Comparison of ENCODE assay signal across 26 mouse cellular contexts in the genomic region with DNA sequence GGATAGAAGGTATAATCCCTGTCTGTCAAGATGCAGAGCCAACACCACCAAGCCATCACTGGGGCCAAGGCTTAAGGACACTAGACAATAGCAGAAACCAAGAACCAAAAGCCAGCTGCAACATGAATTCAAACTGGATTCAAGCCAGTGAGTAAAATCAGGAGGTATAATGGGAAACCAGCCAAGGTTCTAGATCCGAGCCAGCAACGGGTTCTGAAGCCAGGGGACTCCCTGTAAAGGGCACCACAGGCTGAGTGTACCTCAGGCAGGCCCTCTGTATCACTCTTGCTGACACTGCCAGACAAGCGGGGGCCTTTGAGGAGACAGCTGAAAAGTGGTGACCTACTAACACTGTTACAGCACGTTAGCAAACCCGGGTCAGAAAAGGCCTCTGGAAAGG. TPM values are rescaled to one million over a fixed set of nuclear protein-coding genes. Genes with fewer than 3 reads are reported as not detected.
DNase-seq lines count a peak whose midpoint lies in the region; ATAC-seq lines count a peak whose summit lies in the region.
"Had no signal": no experiment of that assay in that cellular context is flagged by ENCODE, and none has a peak within 500 bp of the region (broad histone marks: within the 10 kb centered on the region; RNA-seq: fewer than 3 reads in every experiment).

No protein-coding gene starts in this region.

- no peak overlapping the region for H3K4me2 ChIP-seq in limb, embryonic 12.5 days
- H3K4me2 ChIP-seq: embryonic facial prominence, embryonic 13.5 days; forebrain, embryonic 15.5 days; heart, embryonic 13.5 days; liver, embryonic 12.5 days had no signal

- no peaks in the 10 kb centered on the region for H3K36me3 ChIP-seq in limb, embryonic 12.5 days
- H3K36me3 ChIP-seq: embryonic facial prominence, embryonic 13.5 days; forebrain, embryonic 15.5 days; G1E; heart, embryonic 13.5 days; liver, embryonic 12.5 days had no signal

- H3K4me3 ChIP-seq in limb, embryonic 12.5 days (replicated peaks), result no peak overlapping the region
- H3K4me3 ChIP-seq: embryonic facial prominence, embryonic 13.5 days; forebrain, embryonic 15.5 days; heart, embryonic 13.5 days; left cerebral cortex, adult 2 months; liver, embryonic 12.5 days had no signal

- H3K27me3 ChIP-seq in limb, embryonic 12.5 days, result no peaks in the 10 kb centered on the region
- H3K27me3 ChIP-seq: embryonic facial prominence, embryonic 13.5 days; forebrain, embryonic 15.5 days; heart, embryonic 13.5 days had no signal

- no peaks in the 10 kb centered on the region for H3K9me3 ChIP-seq in limb, embryonic 12.5 days
- H3K9me3 ChIP-seq: embryonic facial prominence, embryonic 13.5 days; forebrain, embryonic 15.5 days; G1E; heart, embryonic 13.5 days; liver, embryonic 12.5 days had no signal

- ATAC-seq in limb, embryonic 12.5 days (ENCODE audit: insufficient number of reproducible peaks, insufficient read depth, low FRiP score, low TSS enrichment, low read depth), result no peak
- ATAC-seq: forebrain, embryonic 15.5 days; liver, embryonic 12.5 days had no signal

- peaks cover 26% of the 10 kb centered on the region for H3K4me1 ChIP-seq in limb, embryonic 12.5 days (replicated peaks)
- H3K4me1 ChIP-seq: embryonic facial prominence, embryonic 13.5 days had no signal

- DNase-seq in adrenal gland, postnatal 14 days, result peak; percentile 33
- no peak for DNase-seq in adrenal gland, adult 2 months
- DNase-seq in kidney, adult 18-20 months, result peak; percentile 10
- DNase-seq in kidney, postnatal 4 days, result no peak
- DNase-seq in retina, postnatal 1 day, result peak; percentile 50
- DNase-seq in retina, embryonic 14.5 days (ENCODE audit: low spot score), result no peak
- DNase-seq in c-Kit-positive CD71-positive TER-119-positive erythroid progenitor cells, embryonic 14.5 days (ENCODE audit: low spot score), result no peak
- DNase-seq: cerebellum, adult 9-11 months; gastrocnemius, postnatal 36 days; heart, postnatal 36 days; kidney, adult 11 months; kidney, postnatal 36 days; layer of hippocampus, adult 9-11 months; left cerebral cortex, postnatal 4 days; lung, adult 2 months; lung, postnatal 36 days; right cerebral cortex, postnatal 4 days had no signal

- H3K27ac ChIP-seq in limb, embryonic 12.5 days, result peak overlapping the region; percentile 75
- H3K27ac ChIP-seq: embryonic facial prominence, embryonic 13.5 days; forebrain, embryonic 15.5 days; heart, embryonic 13.5 days; left cerebral cortex, adult 2 months; liver, embryonic 12.5 days had no signal

- 77% methylated on average over 5 of the region's 5 CpGs for WGBS in limb, embryonic 12.5 days

- H3K9ac ChIP-seq in limb, embryonic 12.5 days (replicated peaks), result no peak overlapping the region
- H3K9ac ChIP-seq: embryonic facial prominence, embryonic 13.5 days; forebrain, embryonic 15.5 days; heart, embryonic 13.5 days; liver, embryonic 12.5 days had no signal

RNA-seq across cellular contexts. Expression of gene Gpr156, which starts 55.2 kb away (rescaled TPM):
- 0.26 TPM in 2 replicates for total RNA-seq in adrenal gland, postnatal 14 days (2021)
- under 1 TPM in 1 of 2 experiments, not detected in 1; 0.07 TPM for total RNA-seq in adrenal gland, adult 2 months (2021)
- 0.04 TPM in 2 replicates for polyA plus RNA-seq in adrenal gland, adult 2 months (2012; rRNA removed)
- polyA plus RNA-seq in limb, embryonic 12.5 days (2016; fragmentation: Nextera tagmentation; extraction: Ambion mirVana), result 1.5 and 2.0 TPM in 2 replicates
- total RNA-seq: heart, postnatal 36 days; megakaryocyte-erythroid progenitor cell, adult 5-6 weeks; neutrophil, adult 5-6 weeks had no signal
- polyA plus RNA-seq: G1E; liver, embryonic 12.5 days had no signal

Comparison
In these comparisons a context has a peak if more than half of its experiments do, and no peak if none do; other contexts are left out.
1. DNase-seq: peak in adrenal gland, postnatal 14 days (single experiment), kidney, adult 18-20 months (single experiment) and retina, postnatal 1 day (single experiment); none in adrenal gland, adult 2 months (single experiment), kidney, postnatal 4 days (0 of 2), retina, embryonic 14.5 days (single experiment) and c-Kit-positive CD71-positive TER-119-positive erythroid progenitor cells, embryonic 14.5 days (single experiment).